Mouse (Mus musculus) cerebellum, postnatal 4 days (tissue): Measurements from ENCODE around the gene Eif6.
"Not testable (repeated sequence)": the region's sequence is repeated elsewhere in the genome, so short reads cannot be mapped to it uniquely, and the experiment has no call there.

Source experiments
- DNase-seq, 2 experiments: peaks; one replicate each; pipeline ENCODE4 v3.0.0; 2022; ENCODE audit warnings: low spot score in 2 of 2, mixed read lengths in 1 of 2

Gene Eif6

GRCm38 (mm10) chr2:155826630-155827424 lies at the start of gene Eif6:
Gene Eif6 (minus strand): TSS chr2:155826925.
- peak; percentile 59 to 79 for DNase-seq

- no peak for DNase-seq
Observed at GRCm38 (mm10) chr2:155873636-155874035, 46.9 kb upstream of the Eif6 start.

GRCm38 (mm10) chr2:155872930-155873507 lies 46.3 kb upstream of the Eif6 start:
- DNase-seq = no peak

GRCm38 (mm10) chr2:155872486-155872885 lies 45.8 kb upstream of the Eif6 start:
- no peak for DNase-seq

GRCm38 (mm10) chr2:155869772-155870171 lies 43.0 kb upstream of the Eif6 start:
- DNase-seq = no peak

GRCm38 (mm10) chr2:155868320-155868719 lies 41.6 kb upstream of the Eif6 start:
- DNase-seq = no peak

- no peak for DNase-seq
Observed at GRCm38 (mm10) chr2:155863301-155863867, 36.7 kb upstream of the Eif6 start.

GRCm38 (mm10) chr2:155862573-155863300 lies 36.0 kb upstream of the Eif6 start:
- peak in 1 of 2 experiments; percentile 18 for DNase-seq

GRCm38 (mm10) chr2:155861581-155861980 lies 34.9 kb upstream of the Eif6 start:
- DNase-seq = no peak

GRCm38 (mm10) chr2:155860102-155860501 lies 33.4 kb upstream of the Eif6 start:
- DNase-seq = no peak

GRCm38 (mm10) chr2:155852536-155852935 lies 25.8 kb upstream of the Eif6 start:
- no peak for DNase-seq

GRCm38 (mm10) chr2:155850120-155850519 lies 23.4 kb upstream of the Eif6 start:
- DNase-seq = no peak

GRCm38 (mm10) chr2:155849464-155849863 lies 22.7 kb upstream of the Eif6 start:
- no peak for DNase-seq

GRCm38 (mm10) chr2:155848291-155848690 lies 21.6 kb upstream of the Eif6 start:
- DNase-seq = peak; percentile 64 to 81

GRCm38 (mm10) chr2:155846930-155847329 lies 20.2 kb upstream of the Eif6 start:
- DNase-seq = no peak

- DNase-seq = no peak
Observed at GRCm38 (mm10) chr2:155838961-155839360, 12.2 kb upstream of the Eif6 start.

- DNase-seq = no peak
Observed at GRCm38 (mm10) chr2:155837961-155838360, 11.2 kb upstream of the Eif6 start.

- DNase-seq = no peak
Observed at GRCm38 (mm10) chr2:155834732-155835131, 8.0 kb upstream of the Eif6 start, which contains the start of gene Fam83c. Gene Fam83c (minus strand): TSS chr2:155834854.

GRCm38 (mm10) chr2:155832087-155832486 lies 5.4 kb upstream of the Eif6 start:
- not testable (repeated sequence) for DNase-seq

GRCm38 (mm10) chr2:155831302-155831701 lies 4.6 kb upstream of the Eif6 start:
- no peak for DNase-seq

- DNase-seq = no peak
Observed at GRCm38 (mm10) chr2:155830841-155831240, 4.1 kb upstream of the Eif6 start.
